Mouse (Mus musculus) embryonic facial prominence, embryonic 10.5 days (tissue): ENCODE measurements around the gene Bmpr2. TPM values are rescaled to one million over a fixed set of nuclear protein-coding genes. Genes with fewer than 3 reads are reported as not detected.

Source experiments
- DNase-seq: peaks from one replicate; pipeline ENCODE4 v3.0.0-alpha.2; 2017; ENCODE audit warnings: low spot score
- H3K27ac ChIP-seq: fragments of 300-500 bp; sonication (generic); replicated peaks from 2 replicates; pipeline ENCODE4 v1.5.1; 2016; ENCODE audit warnings: mild to moderate bottlenecking
- H3K27me3 ChIP-seq: fragments of 300-500 bp; sonication (generic); replicated peaks from 2 replicates; pipeline ENCODE4 v1.6.1; 2016; ENCODE audit warnings: low read depth, mild to moderate bottlenecking; ENCODE audit not compliant: poor library complexity, severe bottlenecking
- H3K36me3 ChIP-seq: fragments of 300-500 bp; sonication (generic); replicated peaks from 2 replicates; pipeline ENCODE4 v1.6.1; 2016; ENCODE audit warnings: mild to moderate bottlenecking, moderate library complexity
- H3K4me1 ChIP-seq: fragments of 300-500 bp; sonication (generic); 2 replicates; pipeline ENCODE4 v1.6.1; 2016
- H3K4me3 ChIP-seq: fragments of 300-500 bp; sonication (generic); 2 replicates; pipeline ENCODE4 v1.5.1; 2016; ENCODE audit warnings: mild to moderate bottlenecking, moderate library complexity
- H3K9me3 ChIP-seq: fragments of 300-500 bp; sonication (generic); 2 replicates; pipeline ENCODE4 v1.6.1; 2016; ENCODE audit warnings: mild to moderate bottlenecking
- WGBS: fragments of 180-500 bp; shearing (Covaris S2); methylation state at CpG from one replicate; pipeline ENCODE4 v1.1.7; 2016; 5-methylcytosine and 5-hydroxymethylcytosine counted together
- polyA plus RNA-seq: library from polyadenylated mRNA; unstranded; fragments of >200 nt; fragmentation: Nextera tagmentation; extraction: Ambion mirVana; gene quantifications from 2 replicates; pipeline ENCODE4 v1.2.1, GENCODE M21; 2016

Gene Bmpr2
- polyA plus RNA-seq, 1 experiment from 2014 or later: 7.1 TPM

- no peak overlapping the region for H3K27ac ChIP-seq
- H3K27me3 ChIP-seq: no peaks in the 10 kb centered on the region
- 91% methylated on average over 13 of the region's 13 CpGs for WGBS
- H3K4me1 ChIP-seq: no peaks in the 10 kb centered on the region
- H3K9me3 ChIP-seq: no peaks in the 10 kb centered on the region
- H3K4me3 ChIP-seq: no peak overlapping the region
- DNase-seq: no peak
- H3K36me3 ChIP-seq: no peaks in the 10 kb centered on the region
These were observed 143.8 kb downstream of the Bmpr2 start for GRCm38 (mm10) chr1:59906819-59907521.

GRCm38 (mm10) chr1:59907700-59908099 is 144.5 kb downstream of the Bmpr2 start:
- Histone ChIP-seq H3K36me3 (no peaks in the 10 kb centered on the region), H3K27me3 (no peaks in the 10 kb centered on the region), H3K4me1 (no peaks in the 10 kb centered on the region), H3K9me3 (no peaks in the 10 kb centered on the region), H3K4me3 (no peak overlapping the region), H3K27ac (no peak overlapping the region)
- WGBS: 42% methylated on average over 2 of the region's 2 CpGs
- no peak for DNase-seq

DNA sequence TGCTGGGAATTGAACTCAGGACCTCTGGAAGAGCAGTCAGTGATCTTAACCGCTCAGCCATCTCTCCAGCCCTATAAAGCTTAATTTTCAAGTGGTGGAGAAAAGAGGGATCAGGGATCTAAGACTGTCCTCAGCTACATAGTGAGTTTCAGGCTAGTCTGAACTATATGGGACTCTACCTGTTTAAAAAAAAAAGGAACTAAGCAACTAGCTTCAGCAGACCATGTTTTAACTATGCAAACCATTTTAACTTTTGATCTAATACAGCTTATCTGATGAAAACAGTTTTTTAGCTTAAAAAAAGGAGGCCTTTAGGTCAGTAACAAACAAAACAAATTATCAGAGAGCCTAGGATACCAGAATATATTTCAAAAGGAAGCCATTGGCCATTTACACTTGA is 147.7 kb downstream of the Bmpr2 start:
- DNase-seq: no peak
- H3K27me3 ChIP-seq: no peaks in the 10 kb centered on the region
- 90% methylated on average over 1 of the region's 1 CpGs for WGBS
- no peak overlapping the region for H3K27ac ChIP-seq
- H3K4me3 ChIP-seq: no peak overlapping the region
- H3K9me3 ChIP-seq: no peaks in the 10 kb centered on the region
- peaks cover 19% of the 10 kb centered on the region for H3K4me1 ChIP-seq
- no peaks in the 10 kb centered on the region for H3K36me3 ChIP-seq

DNA sequence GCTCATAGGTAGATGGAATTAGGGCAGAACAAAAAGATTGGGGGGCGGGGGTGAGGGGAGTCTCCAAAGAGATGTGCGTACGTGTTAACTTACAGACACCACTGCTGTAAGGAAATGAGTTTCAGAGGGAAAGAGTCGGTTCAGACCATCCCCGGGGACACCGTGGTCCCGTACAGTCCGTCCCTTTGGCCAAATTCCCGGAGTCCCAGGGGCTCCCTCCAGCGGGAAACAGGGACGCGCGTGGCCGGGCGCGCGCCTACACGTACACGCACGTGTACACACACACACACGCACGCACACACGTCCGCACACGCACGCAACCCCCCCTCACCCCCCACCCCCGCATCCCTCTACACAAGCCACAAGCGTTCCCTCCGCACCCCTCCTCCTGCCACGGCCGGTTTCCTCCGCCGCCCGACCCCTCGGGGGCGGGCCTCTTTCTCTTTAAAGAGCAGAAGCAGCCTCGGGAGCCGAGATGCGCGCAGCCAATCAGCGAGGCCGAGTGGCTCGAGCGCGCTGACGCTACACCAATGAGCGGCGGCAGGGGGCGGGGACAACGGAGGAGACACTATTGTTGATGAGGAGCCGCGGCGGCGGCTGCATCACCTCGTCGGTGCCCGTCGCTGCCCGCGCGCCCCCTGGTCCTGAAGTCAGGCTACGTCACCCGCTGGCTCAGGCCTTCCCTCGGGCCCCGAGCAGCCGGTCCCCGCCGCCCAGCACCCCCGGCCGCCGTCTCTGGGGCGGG is 149.4 kb downstream of the Bmpr2 start, which contains the start of gene Fam117b:
Fam117b (plus strand) TSS at position 594 of the 745 bp plus-strand sequence.
- under 1% methylated on average over 69 of the region's 72 CpGs for WGBS
- peak within 1 kb of the TSS; percentile 99 for H3K27ac ChIP-seq

GRCm38 (mm10) chr1:59913195-59913868 is 150.1 kb downstream of the Bmpr2 start:
- DNase-seq: peak; percentile 73
- under 1% methylated on average over 98 of the region's 98 CpGs for WGBS

More for the DNA sequence above, 149.4 kb downstream of the Bmpr2 start, which contains the start of gene Fam117b:
- H3K27me3 ChIP-seq: no peaks in the 10 kb centered on the region
- no peaks in the 10 kb centered on the region for H3K9me3 ChIP-seq
- peaks cover 19% of the 10 kb centered on the region for H3K4me1 ChIP-seq
- H3K4me3 ChIP-seq: peak within 1 kb of the TSS; percentile 99
- DNase-seq: peak; percentile 99
- H3K36me3 ChIP-seq: no peaks in the 10 kb centered on the region

GRCm38 (mm10) chr1:59913869-59914225 is 150.6 kb downstream of the Bmpr2 start:
- H3K4me1 ChIP-seq: peaks cover 19% of the 10 kb centered on the region
- no peaks in the 10 kb centered on the region for H3K9me3 ChIP-seq
- H3K4me3 ChIP-seq: peak overlapping the region; percentile 99
- 6% methylated on average over 12 of the region's 12 CpGs for WGBS
- H3K27me3 ChIP-seq: no peaks in the 10 kb centered on the region
- H3K36me3 ChIP-seq: no peaks in the 10 kb centered on the region
- H3K27ac ChIP-seq: peak overlapping the region; percentile 99
- no peak for DNase-seq

More at GRCm38 (mm10) chr1:59913195-59913868, 150.1 kb downstream of the Bmpr2 start:
- Histone ChIP-seq H3K9me3 (no peaks in the 10 kb centered on the region), H3K27me3 (no peaks in the 10 kb centered on the region), H3K4me1 (peaks cover 19% of the 10 kb centered on the region), H3K27ac (peak overlapping the region; percentile 99), H3K36me3 (no peaks in the 10 kb centered on the region), H3K4me3 (peak overlapping the region; percentile 99)

DNA sequence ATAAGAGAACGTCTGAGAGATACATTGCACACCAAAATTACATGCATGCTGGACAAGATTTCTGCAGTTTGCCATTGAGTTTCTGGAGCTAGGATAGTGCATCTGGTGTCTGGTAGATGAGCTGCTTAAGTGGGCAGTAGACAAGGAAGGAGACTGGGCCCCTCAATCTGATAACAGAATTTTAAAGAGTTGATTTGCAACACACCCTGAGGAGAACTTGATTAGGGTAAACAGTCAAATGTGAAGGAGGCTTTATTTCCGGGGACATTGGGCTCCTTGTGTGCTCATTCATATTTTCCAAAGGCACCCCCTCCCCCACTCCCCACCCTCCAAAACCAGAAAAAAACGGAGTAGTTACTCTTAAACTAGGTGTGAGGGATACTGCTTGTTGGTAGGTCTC is 151.6 kb downstream of the Bmpr2 start:
- Histone ChIP-seq H3K27me3 (no peaks in the 10 kb centered on the region), H3K9me3 (no peaks in the 10 kb centered on the region), H3K4me1 (peaks cover 19% of the 10 kb centered on the region), H3K4me3 (peak overlapping the region; percentile 99), H3K27ac (no peak overlapping the region), H3K36me3 (no peaks in the 10 kb centered on the region)
- no peak for DNase-seq
- WGBS: 71% methylated on average over 3 of the region's 3 CpGs

- Histone ChIP-seq H3K9me3 (no peaks in the 10 kb centered on the region), H3K27ac (no peak overlapping the region), H3K36me3 (no peaks in the 10 kb centered on the region), H3K27me3 (no peaks in the 10 kb centered on the region), H3K4me1 (peaks cover 19% of the 10 kb centered on the region), H3K4me3 (no peak overlapping the region)
- no peak for DNase-seq
- whole genome bisulfite sequencing: 85% methylated on average over 10 of the region's 10 CpGs
These were observed 152.8 kb downstream of the Bmpr2 start for GRCm38 (mm10) chr1:59915843-59916610.

GRCm38 (mm10) chr1:59917401-59917800 is 154.2 kb downstream of the Bmpr2 start:
- Histone ChIP-seq H3K4me1 (peaks cover 19% of the 10 kb centered on the region), H3K4me3 (no peak overlapping the region), H3K27ac (no peak overlapping the region), H3K27me3 (no peaks in the 10 kb centered on the region), H3K36me3 (no peaks in the 10 kb centered on the region), H3K9me3 (no peaks in the 10 kb centered on the region)
- WGBS: 91% methylated on average over 3 of the region's 3 CpGs
- no peak for DNase-seq

- Histone ChIP-seq H3K27ac (no peak overlapping the region), H3K27me3 (no peaks in the 10 kb centered on the region), H3K36me3 (no peaks in the 10 kb centered on the region), H3K4me1 (peaks cover 19% of the 10 kb centered on the region), H3K4me3 (no peak overlapping the region), H3K9me3 (no peaks in the 10 kb centered on the region)
- DNase-seq: no peak
These were observed 154.9 kb downstream of the Bmpr2 start for GRCm38 (mm10) chr1:59918075-59918474.

- peaks cover 9% of the 10 kb centered on the region; the same call in 1 of the 2 replicates for H3K4me1 ChIP-seq
- H3K36me3 ChIP-seq: no peaks in the 10 kb centered on the region
- H3K4me3 ChIP-seq: no peak overlapping the region
- H3K27me3 ChIP-seq: no peaks in the 10 kb centered on the region
- DNase-seq: no peak
- no peaks in the 10 kb centered on the region for H3K9me3 ChIP-seq
- WGBS: 88% methylated on average over 1 of the region's 1 CpGs
- H3K27ac ChIP-seq: no peak overlapping the region
These were observed 160.0 kb downstream of the Bmpr2 start for GRCm38 (mm10) chr1:59923201-59923600.

GRCm38 (mm10) chr1:59923673-59924072 is 160.5 kb downstream of the Bmpr2 start:
- 81% methylated on average over 1 of the region's 1 CpGs for WGBS
- Histone ChIP-seq H3K27me3 (no peaks in the 10 kb centered on the region), H3K9me3 (no peaks in the 10 kb centered on the region), H3K27ac (no peak overlapping the region), H3K4me3 (no peak overlapping the region), H3K36me3 (no peaks in the 10 kb centered on the region), H3K4me1 (peaks cover 9% of the 10 kb centered on the region; the same call in 1 of the 2 replicates)
- DNase-seq: no peak
